Mouse (Mus musculus) ES-E14 (cell line): ENCODE data around the gene Ebf1. TPM values are rescaled to one million over a fixed set of nuclear protein-coding genes. Genes with fewer than 3 reads are reported as not detected.

Source experiments
- DNase-seq: peaks from one replicate; pipeline ENCODE4 v3.0.0-alpha.2; 2013; ENCODE audit warnings: low read depth, low spot score
- H3K27ac ChIP-seq: 2 replicates; pipeline ENCODE4 v1.5.1; 2012; ENCODE audit warnings: low read depth, mild to moderate bottlenecking, low read length, moderate library complexity, mixed read lengths; ENCODE audit not compliant: poor library complexity, insufficient read depth, severe bottlenecking
- H3K36me3 ChIP-seq: 2 replicates; pipeline ENCODE4 v1.6.1; 2012; ENCODE audit warnings: mild to moderate bottlenecking, low read length, moderate library complexity, mixed read lengths; ENCODE audit not compliant: control insufficient read depth, poor library complexity, insufficient read depth, severe bottlenecking
- H3K4me1 ChIP-seq, 2 experiments: fragments of 150-350 bp in 1 of 2; sonication (generic) in 1 of 2; 2 replicates each; pipeline ENCODE4 v1.6.1; 2012; ENCODE audit warnings: low read length in 2 of 2, mild to moderate bottlenecking in 1 of 2, mixed read lengths in 1 of 2; ENCODE audit not compliant: control insufficient read depth in 2 of 2, insufficient read depth in 2 of 2, poor library complexity in 1 of 2
- H3K4me3 ChIP-seq, 2 experiments: fragments of 150-350 bp in 1 of 2; sonication (generic) in 1 of 2; 2 replicates each; pipeline ENCODE4 v1.5.1; 2012; ENCODE audit warnings: low read length in 2 of 2, low read depth in 1 of 2, mild to moderate bottlenecking in 1 of 2, mixed read lengths in 1 of 2; ENCODE audit not compliant: insufficient read depth in 1 of 2, poor library complexity in 1 of 2, severe bottlenecking in 1 of 2
- H3K9ac ChIP-seq: 2 replicates; pipeline ENCODE4 v1.6.1; 2012; ENCODE audit warnings: low read depth, mild to moderate bottlenecking, low read length, mixed read lengths; ENCODE audit not compliant: poor library complexity, insufficient read depth, severe bottlenecking
- H3K9me3 ChIP-seq: fragments of 150-350 bp; sonication (generic); 2 replicates; pipeline ENCODE4 v1.6.1; 2012; ENCODE audit warnings: low read depth, mild to moderate bottlenecking, low read length; ENCODE audit not compliant: control insufficient read depth, insufficient read depth
- CHD2 ChIP-seq: IDR thresholded peaks from 2 replicates; pipeline ENCODE4 v1.6.1; 2014; ENCODE audit warnings: mild to moderate bottlenecking, low read depth, low read length, inconsistent platforms
- HCFC1 ChIP-seq: IDR thresholded peaks from 2 replicates; pipeline ENCODE4 v1.6.1; 2012; ENCODE audit warnings: low read length, inconsistent platforms, borderline replicate concordance; ENCODE audit not compliant: insufficient read depth
- MAFK ChIP-seq: IDR thresholded peaks from 2 replicates; pipeline ENCODE4 v1.6.1; 2014; ENCODE audit warnings: mild to moderate bottlenecking, low read depth, low read length, inconsistent platforms; ENCODE audit not compliant: insufficient read depth
- ZC3H11A ChIP-seq: IDR thresholded peaks from 2 replicates; pipeline ENCODE4 v1.6.1; 2012; ENCODE audit warnings: low read depth, mild to moderate bottlenecking, inconsistent platforms, low read length, borderline replicate concordance
- ZNF384 ChIP-seq: IDR thresholded peaks from 2 replicates; pipeline ENCODE4 v1.6.1; 2012; ENCODE audit warnings: low read depth, low read length, inconsistent platforms
- in situ Hi-C, 2 experiments: fragments of 600-800 bp; cut with MboI; formaldehyde crosslinking; loops; one replicate each; pipeline ENCODE4 v1.15.1; 2025; ENCODE audit warnings: low sequenced_read_pairs in 2 of 2, inconsistent platforms in 1 of 2; ENCODE audit not compliant: unreplicated experiment in 2 of 2
- total RNA-seq: library from RNA; depleted of rRNA; stranded (reverse); fragments of 300-350 nt; gene quantifications from 2 replicates; pipeline ENCODE4 v1.2.3, GENCODE M21; 2012

Ebf1 gene
- total RNA-seq, 1 experiment: 3.2 TPM

DNA sequence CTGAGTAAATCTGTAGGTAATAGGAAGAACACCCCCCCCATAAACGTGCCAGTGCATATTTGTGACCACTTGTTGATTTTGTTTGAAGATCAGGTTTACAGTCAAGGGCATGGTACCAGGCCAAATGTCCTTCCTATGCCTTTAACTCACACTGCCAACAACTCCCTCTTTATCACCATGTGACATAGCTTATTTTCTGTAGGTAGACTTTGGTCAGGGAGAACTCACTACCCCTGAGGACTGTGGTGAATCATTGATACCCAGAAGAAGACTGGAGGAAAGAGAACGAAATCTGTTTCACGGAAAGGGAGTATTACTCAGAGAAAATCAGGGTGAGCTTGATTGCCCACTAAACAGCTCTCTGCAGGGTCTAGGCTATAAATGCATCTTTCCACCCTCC lies 267.2 kb downstream of the Ebf1 start:
- TF ChIP-seq HCFC1 (no peak), MAFK (no peak), ZNF384 (no peak), CHD2 (no peak), ZC3H11A (no peak)
- Histone ChIP-seq H3K27ac (no peak overlapping the region), H3K4me3 (no peak overlapping the region), H3K9ac (no peak overlapping the region), H3K4me1 (no peaks in the 10 kb centered on the region), H3K9me3 (no peaks in the 10 kb centered on the region), H3K36me3 (no peaks in the 10 kb centered on the region)
- in situ Hi-C loops: no loop called here
- DNase-seq: no peak

DNA sequence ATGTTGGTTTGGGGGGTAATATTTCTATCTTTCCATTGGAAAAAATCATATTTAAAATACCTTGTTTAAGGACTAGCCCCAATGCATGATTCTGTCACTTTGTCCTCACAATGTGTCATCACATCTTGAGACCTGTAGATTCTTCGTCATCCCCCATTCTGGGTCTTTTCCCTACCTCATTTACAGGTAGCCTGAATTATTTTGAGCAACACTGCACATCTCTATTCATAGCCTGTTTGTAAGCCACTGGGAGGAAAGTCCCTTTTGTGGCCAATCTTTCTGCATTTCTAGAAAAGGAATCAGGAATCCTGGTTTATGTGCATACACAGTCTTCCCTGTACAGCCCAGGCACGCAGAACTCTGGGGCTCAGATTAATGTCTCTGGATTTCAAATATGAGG lies 269.8 kb downstream of the Ebf1 start:
- TF ChIP-seq MAFK (no peak), ZNF384 (no peak), CHD2 (no peak), HCFC1 (no peak), ZC3H11A (no peak)
- no peak overlapping the region for H3K27ac ChIP-seq
- no peaks in the 10 kb centered on the region for H3K36me3 ChIP-seq
- H3K9ac ChIP-seq: no peak overlapping the region
- no peaks in the 10 kb centered on the region for H3K9me3 ChIP-seq
- H3K4me3 ChIP-seq: no peak overlapping the region
- no peaks in the 10 kb centered on the region for H3K4me1 ChIP-seq
- in situ Hi-C loops: no loop called here
- no peak for DNase-seq

DNA sequence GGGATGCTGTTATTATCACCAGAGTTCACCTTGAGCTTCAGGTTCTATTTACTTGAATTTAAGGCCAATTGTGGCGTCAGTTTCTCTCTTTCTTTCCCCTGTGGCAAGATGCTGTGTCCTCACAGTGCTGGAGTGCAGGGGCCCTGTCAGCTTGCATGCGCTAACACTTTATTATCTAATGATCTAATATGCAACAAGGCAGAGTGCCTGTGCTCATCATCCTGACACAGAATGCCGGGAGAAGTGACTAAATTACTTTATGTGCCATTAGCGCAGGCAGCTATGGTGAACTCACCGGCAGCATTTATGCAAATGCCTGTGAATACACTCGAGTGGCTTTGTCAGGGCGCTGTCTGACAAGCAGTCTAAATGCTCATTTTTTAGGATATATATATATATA lies 270.6 kb downstream of the Ebf1 start:
- no peak overlapping the region for H3K27ac ChIP-seq
- no peak overlapping the region for H3K9ac ChIP-seq
- TF ChIP-seq CHD2 (no peak), ZNF384 (no peak), MAFK (no peak), ZC3H11A (no peak), HCFC1 (no peak)
- H3K4me1 ChIP-seq: no peaks in the 10 kb centered on the region
- H3K4me3 ChIP-seq: no peak overlapping the region
- no peaks in the 10 kb centered on the region for H3K36me3 ChIP-seq
- in situ Hi-C loops: no loop called here
- no peak for DNase-seq
- no peaks in the 10 kb centered on the region for H3K9me3 ChIP-seq

DNA sequence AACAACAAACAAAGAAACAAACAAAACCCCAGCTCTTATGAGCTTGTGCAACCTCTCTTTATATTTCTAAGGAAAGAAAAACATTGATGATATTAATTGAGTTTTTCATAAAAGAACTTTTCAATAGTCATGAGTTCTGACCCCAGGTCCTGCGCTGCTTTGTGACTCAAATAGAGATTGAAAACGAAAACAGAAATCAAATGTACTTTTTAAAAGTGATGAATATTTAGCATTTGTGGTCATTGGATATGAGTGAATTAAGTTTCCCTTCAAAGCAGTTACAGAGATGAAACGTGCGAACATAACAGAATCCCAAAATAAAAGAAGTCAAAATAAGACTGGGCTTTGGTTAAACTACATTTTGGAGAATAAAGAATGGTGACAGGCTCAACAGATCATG lies 271.3 kb downstream of the Ebf1 start:
- Histone ChIP-seq H3K9me3 (no peaks in the 10 kb centered on the region), H3K36me3 (no peaks in the 10 kb centered on the region), H3K4me1 (no peaks in the 10 kb centered on the region), H3K27ac (no peak overlapping the region), H3K4me3 (no peak overlapping the region), H3K9ac (no peak overlapping the region)
- no peak for DNase-seq
- in situ Hi-C loops: no loop called here
- no peak for TF ChIP-seq MAFK
- TF ChIP-seq HCFC1: no peak
- no peak for TF ChIP-seq CHD2
- TF ChIP-seq ZC3H11A: no peak
- TF ChIP-seq ZNF384: no peak

DNA sequence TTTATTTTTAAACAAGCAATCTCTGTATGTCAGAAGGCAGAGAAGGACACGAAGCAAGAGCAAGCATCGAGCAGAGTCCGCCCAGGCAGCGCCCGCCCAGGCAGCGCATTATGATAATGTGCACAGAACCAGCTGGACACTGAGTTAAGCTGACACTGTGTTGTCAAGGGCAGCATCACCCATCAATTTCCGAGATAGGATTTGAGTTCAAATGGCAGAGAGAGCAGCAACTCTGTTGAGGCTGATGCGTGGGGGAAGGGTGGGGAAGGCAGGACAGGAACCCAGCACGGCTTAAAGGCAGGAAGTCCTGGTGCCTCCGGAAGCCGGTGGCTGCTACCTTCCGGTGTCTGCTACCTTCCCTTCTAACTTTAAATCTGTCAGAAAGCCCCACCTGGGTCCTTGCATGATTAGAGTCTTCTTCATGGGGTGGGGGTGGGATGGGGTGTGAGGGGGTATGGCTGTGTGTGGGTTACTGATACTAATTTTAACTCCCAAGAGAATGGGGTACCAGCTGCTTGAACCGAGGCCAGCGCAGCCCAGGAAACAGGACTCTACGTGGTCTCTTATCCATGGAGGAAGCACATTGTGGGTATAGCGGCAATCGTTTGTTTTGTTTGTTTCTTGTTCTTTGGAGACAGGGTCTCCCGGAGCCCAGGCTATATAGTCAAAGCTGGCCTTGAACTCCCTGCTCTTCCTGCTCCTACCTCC lies 275.9 kb downstream of the Ebf1 start:
- Histone ChIP-seq H3K9ac (no peak overlapping the region), H3K4me1 (no peaks in the 10 kb centered on the region), H3K27ac (no peak overlapping the region), H3K9me3 (no peaks in the 10 kb centered on the region), H3K36me3 (no peaks in the 10 kb centered on the region), H3K4me3 (no peak overlapping the region)
- no peak for DNase-seq
- in situ Hi-C loops: no loop called here
- no peak for TF ChIP-seq CHD2
- no peak for TF ChIP-seq HCFC1
- TF ChIP-seq ZC3H11A: no peak
- no peak for TF ChIP-seq MAFK
- TF ChIP-seq ZNF384: no peak
